ENCODE assay signal across 28 mouse cellular contexts in genomic region chr4:154352246-154352645, GRCm38 (mm10). TPM values are rescaled to one million over a fixed set of nuclear protein-coding genes. Genes with fewer than 3 reads are reported as not detected.
"Had no signal": no experiment of that assay in that cellular context is flagged by ENCODE, and none has a peak within 500 bp of the region (broad histone marks: within the 10 kb centered on the region; RNA-seq: fewer than 3 reads in every experiment).

No protein-coding gene starts in this region.

- H3K27me3 ChIP-seq: limb, embryonic 13.5 days; liver, embryonic 15.5 days had no signal

- H3K9me3 ChIP-seq: limb, embryonic 10.5 days; limb, embryonic 13.5 days; liver, embryonic 12.5 days; liver, embryonic 15.5 days; neural tube, embryonic 13.5 days had no signal

- H3K9ac ChIP-seq: limb, embryonic 13.5 days; liver, embryonic 12.5 days; liver, embryonic 15.5 days; neural tube, embryonic 13.5 days had no signal

- H3K4me3 ChIP-seq: layer of hippocampus, adult 2 months; limb, embryonic 10.5 days; limb, embryonic 13.5 days; liver, embryonic 12.5 days; liver, embryonic 15.5 days; myocyte; neural tube, embryonic 13.5 days had no signal

- DNase-seq: kidney, adult 18-20 months; kidney, adult 9 months; kidney, postnatal 25 days; layer of hippocampus, adult 9-11 months; liver; retina, postnatal 1 day; thymus, adult 18-20 months; thymus, postnatal 36 days had no signal

- H3K36me3 ChIP-seq: liver, embryonic 12.5 days; liver, embryonic 15.5 days; neural tube, embryonic 13.5 days had no signal

- H3K4me1 ChIP-seq: liver, embryonic 12.5 days; liver, embryonic 15.5 days had no signal

- H3K4me2 ChIP-seq: limb, embryonic 13.5 days; liver, embryonic 12.5 days; liver, embryonic 15.5 days; midbrain, embryonic 11.5 days; neural tube, embryonic 13.5 days had no signal

- ATAC-seq: intestine, embryonic 16.5 days; liver, embryonic 12.5 days; midbrain, embryonic 16.5 days had no signal

- H3K27ac ChIP-seq: layer of hippocampus, adult 2 months; limb, embryonic 10.5 days; limb, embryonic 13.5 days; liver, embryonic 12.5 days; liver, embryonic 15.5 days; neural tube, embryonic 13.5 days had no signal

RNA-seq across cellular contexts. Expression of gene B230104I21Rik, which starts 16.3 kb away (rescaled TPM):
- total RNA-seq: left cerebral cortex, adult 18-20 months; left cerebral cortex, postnatal 25 days; megakaryocyte-erythroid progenitor cell, adult 5-6 weeks; monocyte, adult 5-6 weeks; neutrophil, adult 5-6 weeks had no signal
- polyA plus RNA-seq: intestine, embryonic 16.5 days; large intestine, adult 2 months; limb, embryonic 10.5 days; limb, embryonic 13.5 days; liver, embryonic 12.5 days; liver, embryonic 15.5 days; midbrain, embryonic 11.5 days; midbrain, embryonic 16.5 days; myocyte; neural tube, embryonic 13.5 days; small intestine, adult 2 months; spleen, adult 2 months; stomach, embryonic 16.5 days; urinary bladder, adult 2 months had no signal

RNA-seq across cellular contexts. Expression of gene Arhgef16, which starts 50.8 kb away (rescaled TPM):
- total RNA-seq: megakaryocyte-erythroid progenitor cell, adult 5-6 weeks; monocyte, adult 5-6 weeks had no signal
- polyA plus RNA-seq: myocyte had no signal
